Mouse (Mus musculus) layer of hippocampus, adult 18-20 months (tissue): Measurements from ENCODE around the gene Mtg2. TPM values are rescaled to one million over a fixed set of nuclear protein-coding genes. Genes with fewer than 3 reads are reported as not detected.
A peak's percentile ranks its signal among the peaks of the same experiment; 100 is the strongest.

ENCODE experiments used
- DNase-seq, 2 experiments: peaks; one replicate each; pipeline ENCODE4 v3.0.0; 2022; ENCODE audit warnings: low spot score in 2 of 2
- total RNA-seq, 2 experiments: library from RNA; stranded (reverse); gene quantifications; 2 replicates each; pipeline ENCODE4 v1.2.3; 2021

The Mtg2 gene
- total RNA-seq, 2 experiments from 2014 or later = 17.9 to 18.9 TPM

DNA sequence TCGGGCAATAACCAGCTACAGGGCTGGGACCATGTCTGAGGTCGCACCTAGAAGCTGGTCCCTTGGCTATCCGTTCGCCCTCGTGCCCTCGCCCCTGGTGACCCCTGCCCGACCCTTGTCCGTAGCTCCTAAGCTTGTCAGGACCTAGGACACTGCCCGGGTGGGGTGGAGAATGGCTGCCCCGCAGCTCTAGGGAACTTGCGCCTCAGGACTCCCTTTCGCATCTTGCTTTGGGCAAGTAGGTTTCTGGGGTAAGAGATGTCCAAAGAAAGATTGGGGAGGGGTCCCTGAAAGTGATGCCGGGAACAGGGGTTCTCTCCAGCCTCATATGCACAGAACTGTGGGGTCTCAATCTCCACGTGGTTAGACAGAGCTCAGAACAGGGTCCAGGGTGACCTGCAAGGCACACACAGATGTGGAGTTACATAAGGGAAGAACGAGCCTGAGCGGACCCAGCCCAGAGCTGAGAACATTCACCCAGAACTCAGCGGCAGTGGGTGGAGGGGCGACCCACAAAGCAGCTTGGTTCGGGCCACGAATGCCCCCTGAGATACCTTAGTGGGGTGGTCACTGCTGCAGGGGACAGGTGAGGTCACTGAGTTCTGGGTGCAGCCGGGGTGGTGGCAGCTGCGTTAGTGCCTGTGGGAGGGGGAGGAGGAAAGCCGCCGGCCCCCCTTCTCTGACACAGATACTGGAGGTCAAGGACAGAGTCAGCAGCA lies 34.4 kb downstream of the Mtg2 start:
- DNase-seq = no peak

DNA sequence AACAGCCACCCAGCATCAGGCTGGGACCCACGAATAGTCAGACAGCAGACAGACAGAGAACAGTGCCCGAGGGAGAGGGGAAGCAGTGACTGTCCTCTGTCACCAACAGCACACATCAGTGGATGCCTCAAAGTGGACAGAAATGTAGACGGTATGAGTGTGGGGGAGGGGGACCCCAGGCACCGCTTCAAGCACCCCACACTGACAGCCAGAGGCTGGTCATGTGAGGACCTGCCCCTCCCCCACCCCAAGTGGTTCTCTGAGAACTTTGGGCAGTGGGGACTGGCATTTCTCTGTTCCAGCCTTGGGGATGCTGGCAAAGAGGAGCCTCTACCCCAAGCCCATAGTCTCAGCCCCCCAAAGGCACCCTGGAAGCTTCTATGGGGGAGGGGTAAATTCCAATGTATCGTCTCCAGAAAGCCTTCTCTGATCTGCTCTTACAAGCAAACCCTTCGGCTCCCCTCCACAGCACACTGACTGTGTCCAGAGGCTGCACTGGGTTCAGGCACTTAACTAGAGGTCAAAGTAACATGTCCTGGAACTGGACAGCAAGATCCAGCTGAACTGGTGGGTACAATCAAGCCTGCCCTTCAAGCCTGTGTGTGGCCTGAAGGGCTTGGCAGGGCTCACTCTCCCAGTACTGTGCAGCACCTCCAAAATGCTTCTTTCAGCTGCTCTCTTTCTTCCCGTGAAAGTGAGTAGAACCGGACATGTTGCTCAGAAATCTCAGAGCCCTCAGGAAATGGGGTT lies 35.2 kb downstream of the Mtg2 start:
- DNase-seq = no peak

DNA sequence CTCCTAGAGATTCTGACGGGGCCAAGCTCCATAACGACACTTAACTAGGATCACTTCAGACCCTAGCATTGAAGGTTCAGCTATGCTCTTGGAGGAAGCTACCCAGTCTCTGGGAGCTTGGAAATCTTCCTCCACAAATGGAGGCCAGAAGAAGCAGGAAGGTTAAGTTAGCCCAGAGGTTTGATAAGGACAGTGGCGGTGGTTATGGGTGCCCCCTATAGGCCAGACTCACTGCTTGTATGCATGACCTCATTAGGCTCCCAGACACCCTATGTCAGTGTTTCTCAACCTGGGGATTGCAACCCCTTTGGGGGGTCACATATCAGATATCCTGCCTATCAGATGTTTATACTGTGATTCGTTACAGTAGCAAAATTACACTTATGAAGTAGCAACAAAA lies 36.7 kb downstream of the Mtg2 start:
- DNase-seq = no peak

DNA sequence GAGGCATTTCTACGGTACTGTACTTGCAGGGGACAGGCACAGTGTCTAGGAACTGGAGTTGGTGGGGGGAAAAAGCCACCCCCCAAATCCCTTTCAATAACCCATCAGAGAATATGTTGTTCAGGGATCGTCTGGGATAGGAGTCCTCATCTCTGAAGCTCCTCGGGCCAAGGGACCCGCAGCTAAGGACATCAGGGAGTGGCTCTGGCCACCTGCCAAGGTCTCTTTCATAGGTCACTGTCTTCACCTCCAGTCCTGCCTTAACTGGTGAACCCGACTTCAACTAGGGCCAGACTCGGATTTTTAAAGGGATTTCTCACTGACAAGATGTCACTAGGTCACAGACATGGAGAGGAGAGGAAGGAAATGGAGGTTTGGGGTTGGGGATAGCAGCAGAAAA lies 37.9 kb downstream of the Mtg2 start:
- no peak for DNase-seq

DNA sequence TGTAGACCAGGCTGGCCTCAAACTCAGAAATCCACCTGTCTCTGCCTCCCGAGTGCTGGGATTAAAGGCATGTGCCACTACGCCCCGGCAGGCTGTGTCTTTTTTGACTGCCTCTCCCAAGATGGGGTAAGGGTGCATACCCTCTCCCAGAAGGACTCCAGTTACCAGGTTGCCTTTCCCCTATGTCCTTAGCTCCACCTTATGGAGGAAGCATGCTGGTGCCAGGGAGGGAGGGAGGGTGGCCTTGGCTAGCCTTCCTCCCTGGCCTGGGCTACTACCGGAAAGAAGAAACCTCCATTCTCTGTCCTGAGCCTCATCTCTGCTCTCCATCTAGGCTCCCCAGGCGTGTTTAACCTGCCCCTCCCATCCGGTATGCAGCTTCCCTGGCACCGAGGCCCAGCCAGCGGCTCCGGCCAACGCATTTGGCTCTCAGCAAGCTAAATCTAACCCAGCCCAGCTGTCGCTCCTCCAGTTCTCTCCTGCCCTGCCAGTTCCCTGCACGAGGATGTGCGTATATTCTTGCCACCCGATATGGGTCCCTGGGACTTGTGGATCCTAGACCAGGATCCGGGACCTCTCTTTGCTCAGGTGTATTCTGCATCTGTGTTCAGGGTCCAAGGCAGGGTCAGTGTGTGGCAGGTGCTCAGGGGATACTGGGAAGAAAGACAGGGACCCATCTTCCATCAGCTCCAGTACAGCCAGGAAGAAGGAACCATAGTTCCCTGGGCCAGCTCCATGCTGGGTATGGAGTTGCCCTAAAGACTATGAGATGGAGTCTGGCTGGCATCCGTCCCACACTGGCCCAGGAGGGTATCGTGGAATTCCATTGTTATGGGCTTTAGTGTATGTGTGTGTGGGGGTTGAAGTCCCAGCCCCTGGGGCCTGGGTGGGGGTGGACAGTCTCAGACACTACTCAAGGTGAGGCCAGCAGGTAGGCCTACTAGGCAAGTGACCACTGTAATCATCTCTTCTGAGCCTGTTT lies 43.8 kb downstream of the Mtg2 start:
- DNase-seq = peak; percentile 67 to 77

DNA sequence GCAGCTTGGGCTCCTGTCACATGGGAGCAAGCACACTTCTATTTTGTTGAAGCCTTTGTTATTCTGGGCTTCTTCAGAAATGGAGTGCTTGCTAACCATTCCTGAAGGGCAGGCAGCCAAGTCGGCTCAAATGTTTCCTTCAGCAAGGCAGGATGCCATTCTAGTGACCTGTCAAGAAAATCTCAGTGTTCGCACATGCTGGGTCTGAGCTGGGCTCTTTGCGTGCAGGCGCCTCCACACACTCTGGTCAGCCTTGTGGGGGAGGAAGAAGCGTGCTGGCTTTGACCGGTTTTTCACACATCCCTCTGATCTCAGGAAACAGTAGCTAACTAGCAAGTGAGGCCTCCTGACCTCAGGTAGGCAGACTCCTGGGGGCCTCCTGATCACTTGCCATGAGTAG lies 44.9 kb downstream of the Mtg2 start:
- no peak for DNase-seq

DNA sequence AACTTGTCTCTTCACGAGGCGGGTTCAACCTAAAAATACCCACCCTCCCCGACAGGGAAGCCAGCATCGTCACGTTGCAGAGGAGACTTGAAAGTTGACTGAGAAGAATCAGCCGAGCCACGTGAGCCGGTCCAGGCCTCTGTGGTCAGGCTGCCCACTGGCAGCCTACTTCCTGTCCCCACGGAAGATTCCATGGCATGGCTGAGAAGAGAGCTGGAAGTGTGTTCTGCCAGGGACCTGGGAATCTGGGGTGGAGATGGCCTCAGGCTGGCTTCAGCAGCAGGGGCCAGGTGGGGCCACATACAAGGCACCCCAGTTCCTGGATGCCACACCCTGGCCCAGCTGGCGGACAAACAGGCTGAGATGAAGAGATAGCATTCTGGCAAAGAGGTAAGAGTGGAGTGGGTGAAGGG lies 45.7 kb downstream of the Mtg2 start:
- no peak for DNase-seq

DNA sequence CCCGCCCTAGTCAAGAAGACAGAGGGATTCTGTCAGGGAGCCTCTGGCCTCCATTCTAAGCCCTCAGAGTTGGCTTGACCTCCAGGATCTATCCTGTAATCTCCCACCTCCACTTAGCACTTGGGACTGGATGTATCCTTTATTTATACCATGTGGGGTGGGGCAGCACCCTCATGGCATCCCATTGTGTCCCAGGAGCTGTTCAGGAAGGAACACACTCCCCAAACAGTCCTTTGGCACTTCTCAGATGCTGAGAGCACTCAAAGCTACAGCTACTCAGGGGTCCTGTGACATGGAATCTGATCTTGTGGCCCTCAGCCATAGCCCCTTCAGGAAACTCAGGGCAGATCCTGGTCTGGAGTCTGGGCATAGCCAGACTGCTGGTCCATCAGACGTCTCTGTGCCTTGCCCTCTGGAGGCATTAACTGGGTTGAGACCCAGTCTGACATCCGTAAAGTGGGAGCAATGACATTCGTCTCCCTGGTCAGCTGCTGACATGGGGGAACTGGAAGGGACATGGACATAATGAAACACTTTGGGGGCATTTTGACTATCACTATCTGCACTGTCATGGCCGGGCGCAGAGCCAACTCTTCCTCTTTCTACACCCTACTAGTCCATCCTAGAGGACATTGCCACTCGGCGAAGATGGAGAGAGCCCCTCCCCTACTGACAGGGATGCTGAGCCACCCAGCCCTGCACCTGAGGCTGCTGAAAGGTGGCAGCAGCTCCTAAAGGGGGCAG lies 46.5 kb downstream of the Mtg2 start:
- DNase-seq = no peak

DNA sequence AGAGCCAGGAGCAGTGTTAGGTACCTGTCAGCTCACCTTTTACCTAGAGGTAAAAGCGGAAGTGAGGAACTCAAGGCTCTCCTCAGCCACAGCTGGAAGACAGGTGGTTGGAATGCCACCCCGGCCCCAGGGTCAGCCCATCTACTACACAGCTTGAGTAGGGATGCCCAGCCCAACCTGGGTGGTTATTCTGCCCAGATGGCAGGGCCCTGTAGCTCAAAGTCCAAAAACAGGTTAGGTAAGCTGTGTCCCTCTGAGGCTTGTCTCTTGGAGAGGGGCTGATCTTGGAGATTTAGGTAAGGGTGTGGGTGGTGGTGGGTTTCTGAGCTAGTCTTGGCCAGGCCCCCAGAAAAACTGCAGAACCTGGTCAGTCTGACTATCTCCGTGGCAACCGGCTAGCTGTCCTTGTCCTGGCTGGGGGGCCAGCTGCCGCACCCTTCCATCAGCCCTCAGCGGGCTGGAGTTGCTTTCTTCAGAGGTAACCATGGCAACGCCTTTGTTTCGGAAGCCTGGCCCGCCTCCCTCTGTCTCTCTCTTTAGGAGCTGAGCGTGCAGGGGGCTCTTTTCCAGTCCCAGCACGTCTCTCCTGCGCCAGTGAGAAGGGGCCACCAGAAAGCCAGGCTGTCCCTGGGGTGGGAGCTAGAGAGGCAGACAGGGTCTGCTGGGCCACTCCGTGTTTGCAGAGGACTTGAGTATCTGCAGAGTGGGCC lies 47.3 kb downstream of the Mtg2 start:
- DNase-seq = peak in 1 of 2 experiments; percentile 66

DNA sequence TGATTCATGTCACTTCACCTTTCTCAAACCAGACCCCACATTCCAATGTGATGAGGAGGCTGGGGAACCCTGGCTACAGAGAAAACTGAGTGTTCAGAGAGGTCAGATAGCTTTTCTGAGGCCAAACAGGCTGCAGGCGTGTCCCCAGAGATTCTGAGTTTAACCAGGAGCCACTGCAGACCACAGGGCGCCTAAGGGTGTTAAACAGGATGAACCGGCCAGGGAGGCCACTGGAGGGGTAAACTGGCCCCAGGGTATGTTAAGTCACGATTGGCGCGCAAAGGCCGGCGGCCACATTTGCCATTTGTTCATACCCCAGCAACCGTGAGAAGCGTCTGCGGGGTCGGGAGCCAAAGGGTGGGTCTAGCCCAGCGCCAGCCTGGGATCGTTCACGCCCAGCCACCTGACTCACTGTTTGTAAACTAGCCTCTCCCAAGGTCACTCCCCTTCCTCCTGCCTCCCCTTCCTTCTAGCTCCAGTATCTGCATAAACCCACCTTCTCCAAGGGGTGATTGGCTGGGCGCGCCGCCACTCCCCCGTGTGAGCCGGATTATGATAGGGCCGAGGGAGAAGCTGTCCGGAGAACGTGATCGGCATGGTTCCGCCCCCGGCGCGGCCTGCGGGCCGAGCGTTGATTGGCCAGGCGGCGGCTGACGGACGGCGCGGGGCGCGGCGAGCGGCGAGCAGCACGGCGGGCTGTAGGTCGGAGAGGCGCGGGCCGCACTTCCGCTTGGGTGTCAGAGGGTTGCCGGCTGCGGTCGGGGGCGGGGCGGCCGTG lies 48.5 kb downstream of the Mtg2 start, which contains the start of gene Osbpl2:
Gene Osbpl2, plus strand, starts transcription at position 646 of the 778 bp plus-strand sequence.
- peak; percentile 99 to 100 for DNase-seq

DNA sequence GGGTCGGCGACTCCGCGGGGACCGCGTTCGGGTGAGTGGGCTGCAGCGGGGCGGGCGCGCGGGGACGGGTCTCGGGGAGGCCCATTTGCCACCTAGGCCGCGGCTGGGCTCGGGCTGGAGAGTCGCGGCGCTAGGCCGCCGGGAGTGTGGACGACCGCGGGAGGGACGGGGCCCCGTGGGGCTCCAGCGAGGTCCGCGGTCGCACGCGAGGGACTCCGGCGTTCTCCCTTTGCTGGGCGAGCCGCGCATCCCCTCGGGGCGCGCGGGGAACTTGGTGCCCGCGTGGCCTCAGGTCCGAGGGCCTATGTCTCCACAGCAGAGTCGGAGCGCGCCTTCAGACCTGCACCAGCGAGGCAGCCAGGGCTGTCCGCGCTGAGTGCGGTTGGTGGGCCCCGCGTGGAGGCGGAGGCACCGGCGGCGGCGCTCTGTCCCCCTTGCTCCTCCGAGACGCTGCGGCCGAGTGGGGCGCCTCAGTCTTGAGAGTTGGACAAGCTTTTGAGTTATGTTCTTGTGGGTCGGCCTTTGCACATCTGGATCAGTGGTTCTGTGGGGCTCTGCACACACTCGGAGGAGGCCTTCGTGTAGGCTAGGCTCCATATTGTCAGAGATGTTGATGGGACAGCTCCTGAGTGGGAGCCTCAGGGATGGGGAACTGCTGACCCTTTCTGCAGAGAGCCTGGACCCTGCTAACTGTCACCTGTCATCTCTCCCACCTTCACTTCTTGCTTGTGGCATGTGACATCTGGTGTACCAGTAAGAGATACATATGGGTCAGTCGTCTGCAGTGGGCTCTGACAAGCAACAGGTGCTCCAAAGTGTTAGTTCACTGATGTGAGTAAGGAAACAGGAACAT lies 49.3 kb downstream of the Mtg2 start:
- no peak for DNase-seq

DNA sequence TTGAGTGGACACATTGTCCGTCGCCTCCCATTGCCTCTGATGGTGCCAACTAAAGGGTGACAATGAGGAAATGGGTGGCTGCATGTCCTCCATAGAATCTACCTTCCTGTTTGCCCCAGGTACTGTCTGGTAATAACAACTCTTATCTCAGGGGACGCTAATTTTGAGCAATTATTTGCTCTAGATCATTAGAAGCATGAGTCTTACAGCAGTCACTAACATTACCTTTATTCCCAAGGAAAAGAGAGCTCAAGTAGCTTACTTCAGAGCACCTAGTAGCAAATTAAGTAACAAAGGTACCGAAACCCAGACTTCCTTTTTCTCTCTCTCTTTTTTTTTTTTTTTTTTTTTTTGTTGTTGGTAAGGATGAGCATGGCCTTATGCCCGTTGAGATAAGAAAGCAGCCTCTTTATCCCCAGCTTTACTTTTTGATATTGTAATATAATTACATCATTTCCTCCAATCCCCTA lies 49.9 kb downstream of the Mtg2 start:
- DNase-seq = no peak

DNA sequence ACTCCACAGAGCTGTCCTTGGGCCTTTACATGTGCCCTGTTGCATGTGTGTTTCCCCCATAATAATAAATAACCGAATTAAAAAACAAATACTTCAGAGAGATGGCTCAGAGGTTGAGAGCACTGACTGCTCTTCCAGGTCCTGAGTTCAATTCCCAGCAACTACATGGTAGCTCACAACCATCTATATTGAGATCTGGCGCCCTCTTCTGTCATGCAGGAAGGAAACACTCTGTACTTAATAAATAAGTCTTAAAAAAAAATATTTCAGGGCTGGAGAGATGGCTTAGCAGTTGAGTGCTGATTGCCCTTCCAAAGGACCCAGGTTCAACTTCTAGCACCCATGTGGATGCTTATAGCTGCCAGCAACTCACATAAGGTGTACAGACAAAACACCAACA lies 53.8 kb downstream of the Mtg2 start:
- no peak for DNase-seq

DNA sequence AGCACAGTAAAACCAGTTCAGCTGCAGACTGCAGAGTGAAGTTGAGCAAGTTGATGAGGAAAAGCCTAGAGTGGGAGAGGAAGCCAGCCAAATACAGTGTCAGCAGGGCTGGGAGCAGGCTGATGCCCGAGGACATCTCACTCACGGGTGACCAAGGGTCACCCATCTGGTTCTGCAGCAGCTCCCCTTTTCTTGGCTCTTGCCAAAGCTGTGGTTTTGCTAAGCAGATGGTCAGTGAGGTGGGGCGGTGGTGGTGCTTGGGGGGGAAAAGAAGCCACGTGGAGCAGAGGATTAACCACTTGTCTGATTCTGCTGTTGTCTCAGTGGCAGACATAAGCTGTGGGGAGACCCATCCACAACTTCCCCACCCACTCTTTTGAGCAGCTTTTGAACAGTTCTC lies 55.8 kb downstream of the Mtg2 start:
- peak in 1 of 2 experiments; percentile 64 for DNase-seq

DNA sequence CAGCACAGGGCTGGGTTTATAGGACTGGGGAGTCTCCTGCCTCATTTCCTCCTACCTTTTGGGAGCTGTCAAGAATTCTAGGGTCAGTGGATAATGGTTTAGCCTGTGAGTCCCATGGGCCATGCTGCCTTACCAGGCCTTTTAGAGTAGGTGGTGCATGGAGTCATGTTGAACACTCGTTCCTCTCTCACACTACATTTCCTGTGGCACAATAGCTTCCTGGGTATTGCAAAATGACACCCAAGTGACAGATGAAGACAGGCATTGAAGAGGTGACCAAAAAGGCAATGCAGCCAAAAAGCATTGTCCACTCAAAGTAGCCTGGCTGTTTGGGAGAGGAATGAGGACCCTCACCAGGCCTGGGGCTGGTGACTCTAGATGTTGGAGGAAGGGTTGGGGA lies 57.3 kb downstream of the Mtg2 start:
- DNase-seq = no peak

DNA sequence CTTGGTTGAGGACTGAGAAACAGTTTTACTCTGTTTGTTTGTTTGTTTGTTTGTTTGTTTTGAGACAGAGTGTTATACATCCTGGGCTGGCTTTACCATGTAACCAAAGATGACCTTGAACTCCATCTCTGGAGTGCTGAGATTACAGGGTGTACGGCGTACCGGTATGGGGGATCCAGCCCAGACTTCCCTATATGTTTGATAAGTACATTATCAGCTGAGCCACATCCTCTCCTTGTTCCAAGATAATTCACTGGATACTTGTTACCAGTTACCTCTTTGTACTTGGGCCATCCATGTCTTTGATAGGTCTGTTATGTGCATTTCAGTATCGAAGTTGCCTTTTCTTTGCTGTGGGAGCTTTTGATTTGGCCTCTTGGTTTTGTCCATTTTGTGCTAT lies 62.8 kb downstream of the Mtg2 start:
- DNase-seq = no peak

DNA sequence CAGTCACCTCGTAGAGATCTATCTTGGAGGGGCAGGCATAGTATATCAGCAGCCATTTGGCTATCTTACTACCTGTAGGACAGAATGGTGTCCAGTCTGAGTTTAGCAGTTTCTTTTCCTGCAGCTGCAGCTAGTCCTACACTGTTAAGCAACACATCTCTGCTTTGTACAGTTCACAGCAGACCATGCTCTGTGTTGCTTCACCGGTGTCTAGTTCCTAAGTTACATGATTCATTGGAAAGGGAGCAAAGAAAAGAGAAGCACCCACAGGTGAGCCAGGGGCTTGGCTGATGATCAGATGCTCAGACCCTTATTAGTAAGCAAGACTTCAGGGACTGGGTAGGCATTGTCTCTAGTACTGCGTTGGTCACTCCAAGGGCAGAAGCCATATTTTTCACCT lies 63.5 kb downstream of the Mtg2 start:
- DNase-seq = no peak

DNA sequence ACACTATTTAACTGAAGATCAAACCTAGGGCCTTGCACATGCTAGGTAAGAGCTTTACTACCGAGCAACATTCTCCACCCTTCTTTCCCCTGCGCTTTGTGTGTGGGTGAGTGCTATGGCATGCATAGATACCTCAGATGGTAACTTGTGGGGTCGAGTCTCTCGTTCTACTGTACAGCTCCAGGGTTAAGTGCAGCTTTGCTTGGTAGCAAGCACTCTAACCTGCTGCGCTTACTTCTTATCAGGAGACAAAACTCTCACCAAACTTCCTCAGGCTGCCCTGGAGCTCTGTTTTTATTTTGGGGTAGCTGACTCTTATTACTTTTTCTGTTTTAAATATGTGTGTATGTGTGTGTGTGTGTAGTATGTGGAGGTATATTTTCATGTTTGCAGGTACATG lies 65.0 kb downstream of the Mtg2 start:
- DNase-seq = no peak
